Mouse (Mus musculus) cerebellum, adult 11-12 months (tissue): ENCODE measurements around the gene Lxn.

Experiments
- DNase-seq: peaks from one replicate; pipeline ENCODE4 v3.0.0; 2022

The Lxn gene

DNA sequence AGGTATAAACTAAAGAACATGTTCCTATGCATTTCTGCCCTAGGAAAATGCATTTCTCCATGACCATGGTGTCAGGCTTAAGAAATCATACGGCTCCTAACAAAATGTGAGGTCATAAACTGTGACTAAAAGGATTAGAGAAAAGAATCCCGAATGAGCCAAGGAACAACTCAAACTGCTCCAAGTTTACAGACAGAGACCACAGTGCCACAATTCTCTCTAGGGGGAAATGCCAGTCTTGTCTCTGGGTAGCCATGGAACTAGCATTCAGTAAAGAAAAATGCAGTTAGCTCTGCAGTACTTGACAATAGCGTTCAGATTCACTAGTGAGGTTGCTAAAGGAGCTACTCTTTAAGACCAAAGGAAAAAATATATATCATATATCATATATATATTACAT, 3.8 kb downstream of the Lxn start:
- DNase-seq: no peak

DNA sequence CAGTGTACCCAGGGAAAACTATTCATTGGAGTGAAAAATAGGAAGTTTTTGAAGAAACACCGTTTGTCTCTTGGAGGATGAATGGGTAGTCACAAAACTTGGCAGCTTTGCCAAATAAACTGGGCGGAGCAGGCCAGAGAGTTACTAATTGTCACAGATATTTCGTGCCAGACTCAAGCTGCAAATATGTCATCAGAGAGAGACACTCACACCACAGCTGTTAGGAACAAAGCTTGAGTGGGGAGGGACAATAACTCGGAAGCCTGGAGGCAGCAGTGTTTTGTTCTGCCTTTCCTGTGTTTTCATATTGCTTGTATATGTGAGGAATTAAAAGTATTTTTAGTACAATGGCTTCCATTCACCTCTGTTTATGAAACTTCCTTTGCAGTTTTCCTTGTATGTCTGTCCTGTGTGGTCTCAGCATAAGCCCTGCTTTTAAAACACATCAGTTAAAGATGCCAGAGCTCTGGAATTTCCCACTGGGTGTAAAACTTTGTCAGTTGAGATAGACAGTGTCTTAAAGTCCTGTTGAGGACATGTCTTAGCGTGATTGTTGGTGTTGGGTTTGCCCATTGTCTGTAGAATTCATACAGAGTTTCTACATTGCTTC, 13.0 kb downstream of the Lxn start:
- DNase-seq: no peak

DNA sequence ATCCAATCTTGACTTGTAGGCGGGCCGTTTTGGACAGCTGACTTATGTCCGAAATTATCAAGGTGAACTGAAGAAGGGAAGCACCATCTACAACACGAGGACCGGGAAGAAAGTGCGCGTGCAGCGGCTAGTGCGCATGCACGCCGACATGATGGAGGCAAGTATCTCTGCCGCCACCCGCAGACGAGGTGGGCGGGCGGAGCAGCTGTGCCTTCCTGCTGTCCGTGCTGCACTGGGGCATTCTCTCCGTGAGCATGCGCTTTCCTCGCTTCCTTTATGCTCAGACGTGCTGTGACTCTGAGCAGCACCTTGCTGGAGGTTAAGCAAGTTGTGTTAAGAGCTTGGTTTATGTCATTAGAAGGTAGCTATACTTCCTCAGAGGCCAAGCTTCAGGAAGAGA, 14.1 kb downstream of the Lxn start:
- no peak for DNase-seq

DNA sequence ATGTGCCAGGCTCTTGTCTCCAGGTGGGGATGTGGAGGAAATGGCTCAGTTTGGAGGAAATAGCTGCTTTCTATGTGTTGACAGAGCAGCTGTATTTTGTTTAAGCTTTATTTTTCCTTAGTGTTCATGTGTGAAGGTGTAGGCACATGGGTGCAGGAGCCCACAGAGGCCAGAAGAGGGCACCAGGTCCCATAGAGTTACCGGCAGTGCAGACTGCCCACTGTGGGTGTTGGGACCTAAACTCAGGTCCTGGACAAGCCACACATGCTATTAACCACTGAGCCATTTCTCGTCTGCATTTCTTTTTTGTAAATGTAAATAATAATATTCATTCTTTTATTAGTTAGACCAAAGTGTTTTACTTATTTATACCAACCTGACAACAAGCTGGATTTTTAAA, 16.6 kb downstream of the Lxn start:
- no peak for DNase-seq

DNA sequence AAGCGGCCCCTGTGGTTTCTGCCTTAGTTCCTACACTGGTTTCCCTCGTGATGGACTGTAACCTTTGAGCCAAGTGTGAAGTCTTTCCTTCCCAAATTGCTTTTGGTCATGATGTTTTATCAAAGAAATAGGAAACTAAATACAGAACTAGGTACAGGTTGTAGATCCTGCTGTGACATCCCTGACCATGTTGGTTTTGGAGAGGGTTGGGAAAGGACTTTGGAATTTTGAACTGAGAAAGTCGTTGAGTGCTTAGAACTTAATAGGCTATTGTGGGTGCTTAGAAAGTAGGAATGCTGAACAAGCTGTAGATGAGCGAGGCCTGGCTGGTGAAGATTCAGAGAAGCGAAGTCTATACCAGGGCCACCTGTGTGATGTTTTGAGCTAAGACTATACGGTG, 29.7 kb downstream of the Lxn start:
- DNase-seq: no peak

DNA sequence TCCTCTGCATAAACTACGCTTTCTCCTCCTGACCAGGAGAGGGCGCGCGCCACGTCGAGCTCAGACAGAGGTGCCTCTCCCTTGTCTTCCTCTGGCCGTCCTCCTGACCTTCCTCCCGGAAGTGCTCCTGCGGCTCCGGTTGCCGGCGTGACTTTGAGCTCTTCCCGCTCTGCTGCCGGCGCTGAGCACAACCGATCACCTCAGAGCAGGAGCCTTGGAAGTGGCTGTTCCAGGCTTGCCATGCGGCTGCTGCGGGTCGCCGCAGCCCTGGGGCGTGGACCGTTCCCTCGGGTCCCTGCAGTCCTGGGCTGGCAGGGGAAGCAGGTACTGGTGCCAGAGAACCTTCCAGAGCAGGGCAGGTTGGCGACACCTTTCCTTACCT, 33.7 kb downstream of the Lxn start, which contains the start of gene Gfm1:
Gene Gfm1 (plus strand): TSS at position 98 of the 382 bp plus-strand sequence.
- DNase-seq: peak; percentile 90

DNA sequence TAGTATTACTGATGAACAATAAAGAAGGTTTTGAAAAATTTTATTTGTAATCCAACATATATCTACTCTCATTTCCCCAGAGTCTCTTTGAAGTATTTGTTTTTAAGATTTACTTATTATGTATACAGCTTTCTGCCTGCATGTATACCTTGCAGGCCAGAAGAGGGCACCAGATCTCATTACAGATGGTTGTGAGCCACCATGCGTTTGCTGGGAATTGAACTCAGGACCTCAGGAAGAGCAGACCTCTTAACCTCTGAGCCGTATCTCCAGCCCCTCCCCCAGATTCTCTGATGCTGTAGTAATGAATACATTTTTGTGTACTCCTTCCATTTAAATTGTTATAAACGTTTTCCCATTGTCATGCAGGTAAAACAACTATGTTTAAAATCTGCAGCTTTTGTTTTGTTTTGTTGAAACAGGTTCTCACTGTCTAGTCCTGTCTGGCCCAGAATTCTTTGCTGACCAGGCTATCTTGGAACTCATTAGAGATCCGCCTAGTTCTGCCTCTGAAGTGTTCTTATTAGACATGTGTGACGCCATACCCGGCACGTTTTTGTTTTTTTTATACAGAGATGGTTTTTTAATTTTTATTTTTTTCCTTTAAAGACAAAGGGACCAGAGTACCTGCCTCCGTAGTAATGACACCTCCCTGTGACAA, 34.3 kb downstream of the Lxn start:
- DNase-seq: no peak
